Mouse (Mus musculus) spleen, adult 2 months (tissue): ENCODE measurements around the gene Acadl.

Experiments used
- CTCF ChIP-seq: fragments of 200-500 bp; IDR thresholded peaks from 2 replicates; pipeline ENCODE4 v1.5.1; 2011; ENCODE audit warnings: mild to moderate bottlenecking, inconsistent platforms; ENCODE audit not compliant: insufficient read depth, insufficient read length, insufficient replicate concordance; ENCODE audit errors: extremely low read depth
- POLR2A ChIP-seq: fragments of 200-500 bp; IDR thresholded peaks from 2 replicates; pipeline ENCODE4 v1.6.1; 2011; ENCODE audit warnings: low read depth, low read length, inconsistent platforms

DNA sequence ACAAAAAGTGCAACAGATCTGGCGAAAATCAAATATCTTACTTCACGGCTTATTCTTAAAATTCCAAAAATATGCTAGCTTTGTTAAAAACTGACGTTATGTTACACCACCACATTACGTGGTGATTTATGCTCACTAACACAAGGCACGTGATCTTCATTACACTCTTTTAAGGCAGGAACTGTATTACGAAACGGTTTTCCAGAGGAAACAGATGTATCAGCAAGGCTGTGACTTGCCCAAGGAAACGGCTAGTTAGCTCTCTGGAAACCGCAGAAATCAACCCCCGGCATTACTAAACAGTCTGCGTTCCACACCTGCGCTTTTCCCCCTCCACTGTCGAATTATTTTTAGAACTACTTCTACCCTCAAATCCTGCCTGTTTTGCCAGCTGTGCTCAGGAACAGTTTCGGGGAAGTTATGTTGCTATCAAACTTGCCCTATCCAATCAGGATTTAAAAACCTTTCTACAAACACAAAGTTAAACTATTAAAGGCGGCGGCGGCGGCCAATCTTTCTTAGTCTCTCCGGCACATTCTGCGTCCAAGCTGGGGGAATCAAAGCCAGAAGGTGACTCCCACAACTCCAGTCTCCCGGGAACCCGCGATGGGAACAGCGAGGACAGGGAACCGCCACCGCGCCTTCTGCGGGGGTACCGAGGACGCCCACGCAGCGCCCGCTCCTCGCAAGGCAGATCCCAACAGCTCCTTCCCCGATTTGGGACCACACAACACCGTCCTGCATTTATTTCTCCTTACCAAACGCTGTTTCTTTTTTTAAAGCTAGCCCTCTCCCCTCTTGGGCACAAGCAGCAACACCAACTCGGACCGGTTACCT lies 46.9 kb downstream of the Acadl start:
- TF ChIP-seq POLR2A = peak; percentile 3; the same call in 1 of the 2 replicates
- TF ChIP-seq CTCF = no peak
